Mouse (Mus musculus) CH12.LX (cell line): ENCODE results near the gene Sntn.

ENCODE experiments used
- CTCF ChIP-seq, 2 experiments: IDR thresholded peaks in 1 of 2; conservative IDR thresholded peaks in 1 of 2; 2 replicates each; pipeline ENCODE4 v1.5.1; 2011 to 2012; ENCODE audit warnings: low read depth in 2 of 2, low read length in 2 of 2, improper control_type of control experiment in 1 of 2, inconsistent platforms in 1 of 2, mild to moderate bottlenecking in 1 of 2, moderate library complexity in 1 of 2
- EP300 ChIP-seq: IDR thresholded peaks from 2 replicates; pipeline ENCODE4 v1.6.1; 2011; ENCODE audit warnings: low read length, improper control_type of control experiment
- MAFK ChIP-seq: IDR thresholded peaks from 2 replicates; pipeline ENCODE4 v1.6.1; 2011; ENCODE audit warnings: low read length, improper control_type of control experiment; ENCODE audit not compliant: insufficient replicate concordance
- ZC3H11A ChIP-seq: IDR thresholded peaks from 2 replicates; pipeline ENCODE4 v1.6.1; 2012; ENCODE audit warnings: low read depth, mild to moderate bottlenecking, inconsistent platforms, low read length, improper control_type of control experiment
- ZMIZ1 ChIP-seq: IDR thresholded peaks from 2 replicates; pipeline ENCODE4 v1.6.1; 2012; ENCODE audit warnings: low read depth, mild to moderate bottlenecking, inconsistent platforms, low read length, improper control_type of control experiment

DNA sequence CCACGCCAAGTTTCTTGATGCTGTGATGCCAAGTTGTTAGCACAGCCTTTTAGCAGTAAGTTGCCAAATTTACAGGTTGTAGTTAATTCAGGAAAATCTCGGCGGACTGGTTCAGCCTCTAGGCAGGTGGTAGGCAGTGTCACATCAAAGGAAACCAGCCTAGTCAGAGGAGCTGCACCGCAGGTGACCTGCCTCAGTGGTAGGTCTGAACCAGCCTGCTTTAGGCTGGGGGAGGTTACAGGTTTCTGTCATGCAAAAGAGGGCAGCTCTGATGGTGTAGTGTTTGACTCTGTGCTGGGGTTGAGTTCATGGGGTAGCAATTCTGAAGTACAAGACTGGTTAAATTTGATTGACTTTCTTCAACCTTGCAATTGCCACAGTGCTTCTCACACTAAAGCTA lies 61.6 kb downstream of the Sntn start:
- no peak for TF ChIP-seq ZC3H11A
- no peak for TF ChIP-seq EP300
- TF ChIP-seq ZMIZ1 = no peak
- TF ChIP-seq MAFK = no peak
- TF ChIP-seq CTCF (conservative IDR thresholded peaks at IDR 0.05 in 1 of 2, IDR thresholded peaks at IDR 0.05 in 1 of 2; ENCODE audit: low read depth in 2 of 2, low read length in 2 of 2) = no peak
